ENCODE assay signal across 17 mouse cellular contexts in genomic region chr3:95286510-95286909, GRCm38 (mm10). TPM values are rescaled to one million over a fixed set of nuclear protein-coding genes. Genes with fewer than 3 reads are reported as not detected.
DNase-seq lines count a peak whose midpoint lies in the region; ATAC-seq and TF ChIP-seq lines count a peak whose summit lies in the region.
"Had no signal": no experiment of that assay in that cellular context is flagged by ENCODE, and none has a peak within 500 bp of the region (broad histone marks: within the 10 kb centered on the region; RNA-seq: fewer than 3 reads in every experiment).

No protein-coding gene starts in this region.

- no peak overlapping the region for H3K9ac ChIP-seq in kidney, postnatal 0 days (ENCODE audit: low read depth, low read length)
- H3K9ac ChIP-seq in forebrain, embryonic 13.5 days, result no peak overlapping the region
- H3K9ac ChIP-seq: embryonic facial prominence, embryonic 15.5 days; forebrain, postnatal 0 days; hindbrain, embryonic 13.5 days had no signal

- H3K4me1 ChIP-seq in E14TG2a.4 (replicated peaks; ENCODE audit: low read depth, low read length), result peaks cover 85% of the 10 kb centered on the region
- peaks cover 20% of the 10 kb centered on the region for H3K4me1 ChIP-seq in kidney, postnatal 0 days (replicated peaks; ENCODE audit: insufficient read depth, low read length)
- peaks cover 30% of the 10 kb centered on the region for H3K4me1 ChIP-seq in forebrain, embryonic 13.5 days

- intact Hi-C loops in heart, postnatal 25 days (cut with DNase I), result no loop called here
- intact Hi-C loops in heart, postnatal 14 days (cut with DNase I), result no loop called here

- TF ChIP-seq CTCF in E14TG2a.4 (conservative IDR thresholded peaks at IDR 0.05; ENCODE audit: low read length), result no peak
- TF ChIP-seq CTCF in kidney, postnatal 0 days (IDR thresholded peaks at IDR 0.05; ENCODE audit: low read depth), result no peak

- 75% methylated on average over 7 of the region's 7 CpGs for WGBS in kidney, postnatal 0 days
- 89% methylated on average over 7 of the region's 7 CpGs for WGBS in forebrain, embryonic 13.5 days

- no peaks in the 10 kb centered on the region for H3K27me3 ChIP-seq in E14TG2a.4 (ENCODE audit: insufficient read depth, low read length)
- H3K27me3 ChIP-seq in kidney, postnatal 0 days (ENCODE audit: insufficient read depth, low read length), result no peaks in the 10 kb centered on the region
- no peaks in the 10 kb centered on the region for H3K27me3 ChIP-seq in forebrain, embryonic 13.5 days
- H3K27me3 ChIP-seq: embryonic facial prominence, embryonic 15.5 days; hindbrain, embryonic 13.5 days had no signal

- peaks cover 56% of the 10 kb centered on the region for H3K36me3 ChIP-seq in E14TG2a.4 (ENCODE audit: insufficient read depth, low read length)
- peaks cover 24% of the 10 kb centered on the region; the same call in 1 of the 2 replicates for H3K36me3 ChIP-seq in kidney, postnatal 0 days (ENCODE audit: insufficient read depth, low read length)
- peaks cover 41% of the 10 kb centered on the region for H3K36me3 ChIP-seq in forebrain, embryonic 13.5 days (ENCODE audit: poor library complexity, severe bottlenecking)

- DNase-seq in heart, postnatal 25 days (ENCODE audit: low spot score), result peak; percentile 4
- no peak for DNase-seq in heart, postnatal 14 days
- DNase-seq in 3T3-L1 (ENCODE audit: low read depth, low spot score), result peak; percentile 35
- DNase-seq in kidney, postnatal 0 days (ENCODE audit: low spot score), result peak; percentile 32
- DNase-seq in layer of hippocampus, postnatal 10 days (ENCODE audit: low spot score in 2 of 2), result no peak
- no peak for DNase-seq in cerebellum, postnatal 25 days
- DNase-seq: cerebellum, postnatal 36 days; forebrain, postnatal 0 days; midbrain, embryonic 14.5 days; retina, postnatal 1 day had no signal

- no peaks in the 10 kb centered on the region for H3K9me3 ChIP-seq in E14TG2a.4 (ENCODE audit: low read length)
- H3K9me3 ChIP-seq in kidney, postnatal 0 days (replicated peaks; ENCODE audit: low read length), result no peaks in the 10 kb centered on the region
- no peaks in the 10 kb centered on the region for H3K9me3 ChIP-seq in forebrain, embryonic 13.5 days (replicated peaks)
- H3K9me3 ChIP-seq: embryonic facial prominence, embryonic 15.5 days; G1E; hindbrain, embryonic 13.5 days had no signal

- peak overlapping the region; percentile 95 for H3K4me3 ChIP-seq in E14TG2a.4 (replicated peaks; ENCODE audit: low read length)
- H3K4me3 ChIP-seq in kidney, postnatal 0 days (replicated peaks; ENCODE audit: low read depth, low read length), result no peak overlapping the region
- no peak overlapping the region for H3K4me3 ChIP-seq in forebrain, embryonic 13.5 days
- H3K4me3 ChIP-seq: embryonic facial prominence, embryonic 15.5 days; hindbrain, embryonic 13.5 days; layer of hippocampus, adult 2 months had no signal

- ATAC-seq in kidney, postnatal 0 days (replicated peaks; ENCODE audit: low FRiP score, low read depth), result no peak
- ATAC-seq in forebrain, embryonic 13.5 days, result no peak
- ATAC-seq: forebrain, postnatal 0 days had no signal

- no peak overlapping the region for H3K4me2 ChIP-seq in kidney, postnatal 0 days (ENCODE audit: low read length)
- no peak overlapping the region for H3K4me2 ChIP-seq in forebrain, embryonic 13.5 days
- H3K4me2 ChIP-seq: embryonic facial prominence, embryonic 15.5 days; hindbrain, embryonic 13.5 days had no signal

- H3K27ac ChIP-seq in kidney, postnatal 0 days, result peak overlapping the region; percentile 64
- no peak overlapping the region for H3K27ac ChIP-seq in forebrain, embryonic 13.5 days
- H3K27ac ChIP-seq: embryonic facial prominence, embryonic 15.5 days; hindbrain, embryonic 13.5 days; layer of hippocampus, adult 2 months had no signal

RNA-seq across cellular contexts. Expression of gene Prune1, which starts 4.6 kb away (rescaled TPM):
- total RNA-seq in heart, postnatal 25 days (2021), result 10 to 100 TPM; 22.1 to 22.8 TPM
- total RNA-seq in heart, postnatal 14 days (2021), result 10 to 100 TPM; 19.8 to 20.4 TPM
- polyA plus RNA-seq in kidney, postnatal 0 days (2015; fragmentation: Nextera tagmentation; extraction: Ambion mirVana), result 20.1 and 20.3 TPM in 2 replicates
- 10 to 100 TPM; 34.9 to 36.3 TPM for total RNA-seq in layer of hippocampus, postnatal 10 days (2021)
- 28.4 and 32.7 TPM in 2 replicates for polyA plus RNA-seq in forebrain, embryonic 13.5 days (2015; fragmentation: Nextera tagmentation; extraction: Ambion mirVana)

RNA-seq across cellular contexts. Expression of gene Mindy1, which starts 5.4 kb away (rescaled TPM):
- total RNA-seq in heart, postnatal 25 days (2021), result 10 to 100 TPM; 20.2 to 23.4 TPM
- 10 to 100 TPM; 22.3 to 25.8 TPM for total RNA-seq in heart, postnatal 14 days (2021)
- polyA plus RNA-seq in kidney, postnatal 0 days (2015; fragmentation: Nextera tagmentation; extraction: Ambion mirVana), result 72.6 and 73.2 TPM in 2 replicates
- total RNA-seq in layer of hippocampus, postnatal 10 days (2021), result 10 to 100 TPM; 26.5 to 27.6 TPM
- 39.6 and 40.0 TPM in 2 replicates for polyA plus RNA-seq in forebrain, embryonic 13.5 days (2015; fragmentation: Nextera tagmentation; extraction: Ambion mirVana)

RNA-seq across cellular contexts. Expression of gene Anxa9, which starts 20.5 kb away (rescaled TPM):
- total RNA-seq in heart, postnatal 25 days (2021), result under 1 TPM; 0.52 to 0.59 TPM
- total RNA-seq in heart, postnatal 14 days (2021), result under 1 TPM; 0.38 to 0.76 TPM
- 9.9 and 10.1 TPM in 2 replicates for polyA plus RNA-seq in kidney, postnatal 0 days (2015; fragmentation: Nextera tagmentation; extraction: Ambion mirVana)
- under 1 TPM; 0.65 to 0.75 TPM for total RNA-seq in layer of hippocampus, postnatal 10 days (2021)
- polyA plus RNA-seq in forebrain, embryonic 13.5 days (2015; fragmentation: Nextera tagmentation; extraction: Ambion mirVana), result 0.52 and 1.1 TPM in 2 replicates

RNA-seq across cellular contexts. Expression of gene Cers2, which starts 28.1 kb away (rescaled TPM):
- 10 to 100 TPM; 35.9 to 40.4 TPM for total RNA-seq in heart, postnatal 25 days (2021)
- 10 to 100 TPM; 47.4 to 47.6 TPM for total RNA-seq in heart, postnatal 14 days (2021)
- polyA plus RNA-seq in kidney, postnatal 0 days (2015; fragmentation: Nextera tagmentation; extraction: Ambion mirVana), result 172 and 186 TPM in 2 replicates
- 10 to 100 TPM; 45.4 to 46.6 TPM for total RNA-seq in layer of hippocampus, postnatal 10 days (2021)
- 98.4 and 103 TPM in 2 replicates for polyA plus RNA-seq in forebrain, embryonic 13.5 days (2015; fragmentation: Nextera tagmentation; extraction: Ambion mirVana)

RNA-seq across cellular contexts. Expression of gene Bnipl, which starts 35.5 kb away (rescaled TPM):
- total RNA-seq in heart, postnatal 25 days (2021), result not detected
- under 1 TPM in 1 of 2 experiments, not detected in 1; 0.32 TPM for total RNA-seq in heart, postnatal 14 days (2021)
- polyA plus RNA-seq in kidney, postnatal 0 days (2015; fragmentation: Nextera tagmentation; extraction: Ambion mirVana), result 0.82 and 1.6 TPM in 2 replicates
- under 1 TPM in 1 of 2 experiments, not detected in 1; 0.25 TPM for total RNA-seq in layer of hippocampus, postnatal 10 days (2021)
- polyA plus RNA-seq in forebrain, embryonic 13.5 days (2015; fragmentation: Nextera tagmentation; extraction: Ambion mirVana), result not detected in 2 replicates
- total RNA-seq: G1E had no signal
- polyA plus RNA-seq: forebrain, postnatal 0 days; liver, embryonic 16.5 days; midbrain, embryonic 14.5 days had no signal

Comparison
In these comparisons a context has a peak if more than half of its experiments do, and no peak if none do; other contexts are left out.
1. DNase-seq: peak in heart, postnatal 25 days (single experiment), 3T3-L1 (single experiment) and kidney, postnatal 0 days (single experiment); none in heart, postnatal 14 days (0 of 2), layer of hippocampus, postnatal 10 days (0 of 2) and cerebellum, postnatal 25 days (0 of 2).